Mouse (Mus musculus): Measurements from ENCODE around the gene S100a16. TPM values are rescaled to one million over a fixed set of nuclear protein-coding genes. Genes with fewer than 3 reads are reported as not detected.

S100a16 gene
- polyA plus RNA-seq, 1 experiment from 2014 or later = 41.3 TPM

DNA sequence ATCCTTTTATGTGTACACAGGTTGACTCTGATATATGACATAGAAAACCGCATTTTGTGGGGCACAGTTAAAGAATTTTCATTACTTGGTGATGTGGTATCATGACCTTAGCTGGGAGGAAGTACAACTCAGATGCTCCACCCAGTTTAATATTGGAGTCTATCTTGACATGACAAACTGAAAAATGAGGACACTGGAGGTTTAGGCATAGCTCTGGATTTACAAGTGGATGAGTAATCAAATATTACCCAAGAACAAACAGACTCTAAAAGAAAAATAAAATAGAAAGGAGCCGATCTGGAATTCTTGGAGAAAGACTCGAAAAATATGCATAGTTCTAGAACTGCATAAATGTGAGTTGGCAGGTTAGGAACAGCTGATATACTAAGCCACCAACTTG is 38.3 kb downstream of the S100a16 start:
- 69% methylated on average over 3 of the region's 3 CpGs for WGBS (ENCODE audit: insufficient replicate concordance)

DNA sequence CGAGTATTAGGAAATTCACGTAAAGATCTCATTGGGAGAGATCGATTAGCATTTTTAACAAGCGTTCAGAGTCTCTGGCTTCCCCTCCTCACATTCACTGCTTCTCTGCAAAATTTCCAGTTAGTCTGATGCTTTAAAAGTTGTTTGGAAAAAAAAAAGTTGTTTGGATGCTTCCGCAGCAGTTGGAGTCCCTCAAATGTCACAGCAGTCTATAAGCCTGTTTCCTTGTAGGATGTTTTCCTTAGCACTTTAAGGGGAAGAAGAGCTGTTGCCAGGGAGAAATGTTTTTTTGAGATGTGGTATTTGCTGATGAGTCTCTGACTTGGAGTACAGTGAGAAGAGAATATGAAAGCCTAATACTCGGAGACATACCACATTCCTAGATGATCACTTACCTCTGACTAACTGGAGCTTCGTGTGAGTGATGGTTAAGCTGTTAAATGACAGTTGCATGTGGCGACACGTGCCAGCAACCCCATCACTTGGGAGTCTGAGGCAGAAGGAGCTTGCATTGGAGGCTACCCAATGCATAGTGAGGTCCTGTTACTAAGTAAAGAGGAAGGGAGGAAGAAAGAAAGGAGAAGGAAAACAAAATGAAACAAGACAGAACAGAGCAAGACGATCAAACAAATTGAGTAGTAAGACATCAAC is 39.4 kb downstream of the S100a16 start:
- Histone ChIP-seq H3K4me1 (ENCODE audit: insufficient read depth) (no peaks in the 10 kb centered on the region), H3K9me3 (ENCODE audit: low read length) (no peaks in the 10 kb centered on the region), H3K9ac (replicated peaks) (no peak overlapping the region), H3K36me3 (replicated peaks; ENCODE audit: insufficient read depth, low read length) (no peaks in the 10 kb centered on the region), H3K4me2 (ENCODE audit: low read depth, low read length) (no peak overlapping the region), H3K27ac (ENCODE audit: low read depth) (no peak overlapping the region), H3K27me3 (ENCODE audit: insufficient read depth, low read length) (no peaks in the 10 kb centered on the region), H3K4me3 (ENCODE audit: low read depth, low read length) (no peak overlapping the region)
- DNase-seq = no peak
- WGBS (ENCODE audit: insufficient replicate concordance) = 72% methylated on average over 10 of the region's 10 CpGs
- ATAC-seq = no peak
- TF ChIP-seq CTCF (IDR thresholded peaks at IDR 0.05; ENCODE audit: low read depth) (no peak), EP300 (IDR thresholded peaks at IDR 0.05; ENCODE audit: low read depth) (no peak)

More for the DNA sequence above, 38.3 kb downstream of the S100a16 start:
- DNase-seq (no peak), ATAC-seq (no peak)
- Histone ChIP-seq H3K4me3 (ENCODE audit: low read depth, low read length) (no peak overlapping the region), H3K27me3 (ENCODE audit: insufficient read depth, low read length) (no peaks in the 10 kb centered on the region), H3K9ac (replicated peaks) (no peak overlapping the region), H3K27ac (ENCODE audit: low read depth) (no peak overlapping the region), H3K4me1 (ENCODE audit: insufficient read depth) (no peaks in the 10 kb centered on the region), H3K36me3 (replicated peaks; ENCODE audit: insufficient read depth, low read length) (no peaks in the 10 kb centered on the region), H3K4me2 (ENCODE audit: low read depth, low read length) (no peak overlapping the region), H3K9me3 (ENCODE audit: low read length) (no peaks in the 10 kb centered on the region)
- no peak for TF ChIP-seq EP300 (IDR thresholded peaks at IDR 0.05; ENCODE audit: low read depth)
- TF ChIP-seq CTCF (IDR thresholded peaks at IDR 0.05; ENCODE audit: low read depth) = no peak

DNA sequence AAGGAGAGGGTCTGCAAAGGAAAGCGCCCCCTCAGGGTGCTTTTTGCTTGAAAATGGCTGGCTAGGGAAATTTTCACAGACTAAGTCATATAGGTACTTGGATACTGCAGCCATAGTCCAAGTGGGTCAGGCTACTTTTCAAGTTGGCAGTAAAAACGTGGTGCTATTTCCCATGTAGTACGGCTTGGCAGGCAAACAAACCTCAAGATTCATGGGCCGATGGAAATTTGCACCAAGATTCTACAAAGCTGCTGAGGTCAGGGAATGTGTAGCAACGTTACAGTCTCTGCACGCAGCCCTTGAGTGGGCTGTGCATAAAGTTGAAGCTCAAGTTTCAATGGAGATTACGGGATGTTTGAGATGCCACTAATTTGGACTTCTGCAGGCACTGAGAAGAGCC is 42.4 kb downstream of the S100a16 start:
- ATAC-seq (no peak), DNase-seq (no peak)

DNA sequence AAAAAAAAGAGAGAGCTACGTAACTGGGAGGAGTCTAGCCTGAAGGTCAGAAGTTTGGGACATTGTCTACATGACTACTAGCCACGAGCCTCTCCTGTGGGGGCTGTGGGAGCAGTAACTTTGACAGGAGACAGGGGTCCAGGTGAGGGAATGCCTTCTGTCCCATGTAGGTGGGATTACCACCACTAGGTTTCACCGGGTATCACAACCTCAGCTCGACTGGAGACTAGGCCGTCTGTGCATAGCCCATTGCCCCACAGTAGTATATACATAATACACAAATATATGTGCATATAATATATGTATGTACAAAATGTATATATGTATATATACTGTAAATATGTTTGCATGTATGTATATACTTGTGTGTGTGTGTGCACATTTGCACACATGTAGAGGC is 44.1 kb downstream of the S100a16 start:
- DNase-seq (no peak), ATAC-seq (no peak)
- Histone ChIP-seq H3K27ac (ENCODE audit: low read depth) (no peak overlapping the region), H3K36me3 (replicated peaks; ENCODE audit: insufficient read depth, low read length) (no peaks in the 10 kb centered on the region), H3K4me1 (ENCODE audit: insufficient read depth) (no peaks in the 10 kb centered on the region), H3K9ac (replicated peaks) (no peak overlapping the region), H3K27me3 (ENCODE audit: insufficient read depth, low read length) (no peaks in the 10 kb centered on the region), H3K9me3 (ENCODE audit: low read length) (no peaks in the 10 kb centered on the region), H3K4me2 (ENCODE audit: low read depth, low read length) (no peak overlapping the region), H3K4me3 (ENCODE audit: low read depth, low read length) (no peak overlapping the region)
- 83% methylated on average over 5 of the region's 5 CpGs for WGBS (ENCODE audit: insufficient replicate concordance)
- no peak for TF ChIP-seq CTCF (IDR thresholded peaks at IDR 0.05; ENCODE audit: low read depth)
- no peak for TF ChIP-seq EP300 (IDR thresholded peaks at IDR 0.05; ENCODE audit: low read depth)

More for the DNA sequence above, 42.4 kb downstream of the S100a16 start:
- no peaks in the 10 kb centered on the region for H3K4me1 ChIP-seq (ENCODE audit: insufficient read depth)
- no peak overlapping the region for H3K4me2 ChIP-seq (ENCODE audit: low read depth, low read length)
- no peaks in the 10 kb centered on the region for H3K9me3 ChIP-seq (ENCODE audit: low read length)
- TF ChIP-seq EP300 (IDR thresholded peaks at IDR 0.05; ENCODE audit: low read depth) (no peak), CTCF (IDR thresholded peaks at IDR 0.05; ENCODE audit: low read depth) (no peak)
- H3K4me3 ChIP-seq (ENCODE audit: low read depth, low read length) = no peak overlapping the region
- no peaks in the 10 kb centered on the region for H3K27me3 ChIP-seq (ENCODE audit: insufficient read depth, low read length)
- H3K27ac ChIP-seq (ENCODE audit: low read depth) = no peak overlapping the region
- H3K9ac ChIP-seq (replicated peaks) = no peak overlapping the region
- WGBS (ENCODE audit: insufficient replicate concordance) = 73% methylated on average over 7 of the region's 7 CpGs
- no peaks in the 10 kb centered on the region for H3K36me3 ChIP-seq (replicated peaks; ENCODE audit: insufficient read depth, low read length)

DNA sequence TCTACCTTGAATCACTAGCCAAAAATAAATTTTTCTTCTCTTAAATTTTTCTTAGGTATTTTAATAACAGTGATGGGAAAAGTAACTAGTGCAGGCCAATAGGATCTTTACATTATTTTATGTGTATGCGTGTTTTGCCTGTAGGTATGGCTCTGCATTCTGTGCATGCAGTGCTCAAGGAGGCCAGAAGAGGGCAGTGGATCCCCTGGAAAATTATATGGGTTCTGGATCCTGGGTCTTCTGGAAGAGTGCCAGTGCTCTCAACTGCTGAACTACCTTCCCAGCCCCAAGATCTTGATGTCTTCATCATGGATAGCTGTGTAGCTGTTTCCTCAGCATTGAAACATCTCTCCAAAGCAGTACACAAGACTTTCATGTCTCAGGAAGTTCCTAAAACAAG is 45.1 kb downstream of the S100a16 start:
- no peak for TF ChIP-seq EP300 (IDR thresholded peaks at IDR 0.05; ENCODE audit: low read depth)
- TF ChIP-seq CTCF (IDR thresholded peaks at IDR 0.05; ENCODE audit: low read depth) = peak; percentile 49
- no peaks in the 10 kb centered on the region for H3K27me3 ChIP-seq (ENCODE audit: insufficient read depth, low read length)
- no peak overlapping the region for H3K4me2 ChIP-seq (ENCODE audit: low read depth, low read length)
- no peak overlapping the region for H3K9ac ChIP-seq (replicated peaks)
- H3K36me3 ChIP-seq (replicated peaks; ENCODE audit: insufficient read depth, low read length) = no peaks in the 10 kb centered on the region
- no peaks in the 10 kb centered on the region for H3K9me3 ChIP-seq (ENCODE audit: low read length)
- DNase-seq (no peak), ATAC-seq (no peak)
- no peaks in the 10 kb centered on the region for H3K4me1 ChIP-seq (ENCODE audit: insufficient read depth)
- no peak overlapping the region for H3K27ac ChIP-seq (ENCODE audit: low read depth)
- 98% methylated on average over 1 of the region's 1 CpGs for WGBS (ENCODE audit: insufficient replicate concordance)
- H3K4me3 ChIP-seq (ENCODE audit: low read depth, low read length) = no peak overlapping the region

DNA sequence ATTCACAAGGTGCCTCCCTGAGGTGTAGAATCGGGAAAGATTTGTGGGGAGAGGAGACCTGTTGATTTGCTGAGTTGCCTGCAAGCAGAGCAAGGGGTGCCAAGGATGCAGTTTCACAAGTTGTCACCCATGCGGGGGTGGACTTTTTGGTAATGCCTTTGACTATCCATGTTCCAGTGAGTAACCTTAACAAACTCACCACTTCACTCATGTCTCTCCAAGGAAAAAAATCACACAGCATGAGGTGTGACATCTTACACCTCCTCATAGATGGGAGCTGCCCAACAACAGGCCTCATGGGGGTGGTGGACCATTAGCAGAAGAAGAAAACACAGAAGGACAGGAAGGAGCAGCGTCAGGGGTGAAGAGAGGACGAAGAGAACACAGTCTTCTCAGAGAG is 45.5 kb downstream of the S100a16 start:
- H3K9me3 ChIP-seq (ENCODE audit: low read length) = no peaks in the 10 kb centered on the region
- no peak overlapping the region for H3K4me3 ChIP-seq (ENCODE audit: low read depth, low read length)
- ATAC-seq = no peak
- no peak overlapping the region for H3K4me2 ChIP-seq (ENCODE audit: low read depth, low read length)
- H3K27me3 ChIP-seq (ENCODE audit: insufficient read depth, low read length) = no peaks in the 10 kb centered on the region
- no peak overlapping the region for H3K27ac ChIP-seq (ENCODE audit: low read depth)
- H3K4me1 ChIP-seq (ENCODE audit: insufficient read depth) = no peaks in the 10 kb centered on the region
- WGBS (ENCODE audit: insufficient replicate concordance) = 75% methylated on average over 4 of the region's 4 CpGs
- H3K9ac ChIP-seq (replicated peaks) = no peak overlapping the region
- H3K36me3 ChIP-seq (replicated peaks; ENCODE audit: insufficient read depth, low read length) = no peaks in the 10 kb centered on the region
- no peak for DNase-seq
- TF ChIP-seq EP300 (IDR thresholded peaks at IDR 0.05; ENCODE audit: low read depth) (no peak), CTCF (IDR thresholded peaks at IDR 0.05; ENCODE audit: low read depth) (no peak)
